Mouse (Mus musculus): ENCODE data around the gene Daam2. TPM values are rescaled to one million over a fixed set of nuclear protein-coding genes. Genes with fewer than 3 reads are reported as not detected.

The Daam2 gene
- polyA plus RNA-seq (2012; rRNA removed): 13.2 and 13.5 TPM in 2 replicates

DNA sequence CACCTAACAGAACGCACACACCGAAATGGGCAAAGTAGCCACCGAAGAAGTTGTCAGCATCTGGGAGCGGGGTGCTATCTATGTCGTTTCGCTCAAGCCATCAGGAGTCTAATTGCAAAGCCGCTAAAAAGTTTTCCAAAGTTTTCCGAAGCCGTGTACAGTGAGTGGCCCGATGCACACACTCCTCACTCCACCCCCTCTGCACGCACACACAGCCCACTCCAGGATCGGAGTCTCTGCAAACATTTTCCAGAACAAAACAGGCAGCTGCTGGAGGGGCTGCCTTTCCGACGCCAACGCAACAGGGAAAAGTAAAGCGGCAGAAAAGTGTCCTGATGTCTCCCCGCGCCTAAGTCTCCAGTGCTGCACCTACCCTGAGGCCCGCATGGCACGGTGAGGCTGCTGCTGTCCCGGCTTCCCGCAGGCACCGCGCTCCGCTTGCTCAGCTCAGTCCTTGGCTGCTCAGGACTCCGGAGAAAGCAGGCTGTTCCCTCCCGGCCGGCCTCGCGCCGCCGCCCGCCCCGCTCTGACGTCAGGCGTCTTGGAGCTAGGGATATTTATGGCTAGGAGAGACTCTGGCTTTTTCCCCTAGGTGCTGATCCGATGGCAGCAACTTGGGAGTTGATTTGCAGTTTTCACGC lies at the start of gene Daam2:
Gene Daam2 (minus strand): TSS at position 514 of the 641 bp plus-strand sequence.
- DNase-seq: peak; percentile 86
- peak within 1 kb of the TSS; percentile 47 for H3K27ac ChIP-seq (ENCODE audit: insufficient read depth, low read depth, low read length)
- H3K27me3 ChIP-seq (replicated peaks; ENCODE audit: control insufficient read depth, insufficient read depth, low read length): no peaks in the 10 kb centered on the region
- no peaks in the 10 kb centered on the region for H3K36me3 ChIP-seq (ENCODE audit: control insufficient read depth, insufficient read depth, low read length)
- peak within 1 kb of the TSS; percentile 64 for H3K4me3 ChIP-seq (ENCODE audit: insufficient read depth, low read depth, low read length)
- WGBS: 2% methylated on average over 38 of the region's 38 CpGs
- peaks cover 3% of the 10 kb centered on the region; the same call in 1 of the 2 replicates for H3K4me1 ChIP-seq (ENCODE audit: control insufficient read depth, insufficient read depth, low read length)
- TF ChIP-seq POLR2A (IDR thresholded peaks at IDR 0.05; ENCODE audit: low read depth, low read length): peak; percentile 15
- no peak for TF ChIP-seq CTCF (conservative IDR thresholded peaks at IDR 0.05; ENCODE audit: insufficient read depth, insufficient read length, low read depth, low read length)

DNA sequence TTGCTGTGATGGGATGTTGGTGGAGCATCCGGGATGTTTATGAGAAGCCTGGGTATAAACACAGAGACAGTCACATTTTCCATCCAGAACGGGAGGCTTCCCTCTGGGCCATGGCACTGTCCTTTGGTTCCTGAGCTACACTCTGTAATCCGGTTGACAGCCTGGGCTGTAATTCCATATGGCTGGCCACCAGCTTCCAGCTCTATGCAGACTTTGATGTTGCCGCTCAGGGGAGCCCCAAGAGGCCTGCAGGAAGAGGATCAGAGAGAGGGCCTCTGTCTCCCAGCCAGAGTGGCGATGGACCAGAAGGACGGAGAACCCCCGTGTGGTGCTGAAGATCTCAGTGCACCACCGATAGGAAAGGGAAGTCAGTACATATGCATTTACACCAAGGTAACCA lies 46.2 kb upstream of the Daam2 start:
- H3K36me3 ChIP-seq (ENCODE audit: control insufficient read depth, insufficient read depth, low read length): no peaks in the 10 kb centered on the region
- WGBS: 46% methylated on average over 8 of the region's 8 CpGs
- TF ChIP-seq CTCF (conservative IDR thresholded peaks at IDR 0.05; ENCODE audit: insufficient read depth, insufficient read length, low read depth, low read length): no peak
- TF ChIP-seq POLR2A (IDR thresholded peaks at IDR 0.05; ENCODE audit: low read depth, low read length): no peak

DNA sequence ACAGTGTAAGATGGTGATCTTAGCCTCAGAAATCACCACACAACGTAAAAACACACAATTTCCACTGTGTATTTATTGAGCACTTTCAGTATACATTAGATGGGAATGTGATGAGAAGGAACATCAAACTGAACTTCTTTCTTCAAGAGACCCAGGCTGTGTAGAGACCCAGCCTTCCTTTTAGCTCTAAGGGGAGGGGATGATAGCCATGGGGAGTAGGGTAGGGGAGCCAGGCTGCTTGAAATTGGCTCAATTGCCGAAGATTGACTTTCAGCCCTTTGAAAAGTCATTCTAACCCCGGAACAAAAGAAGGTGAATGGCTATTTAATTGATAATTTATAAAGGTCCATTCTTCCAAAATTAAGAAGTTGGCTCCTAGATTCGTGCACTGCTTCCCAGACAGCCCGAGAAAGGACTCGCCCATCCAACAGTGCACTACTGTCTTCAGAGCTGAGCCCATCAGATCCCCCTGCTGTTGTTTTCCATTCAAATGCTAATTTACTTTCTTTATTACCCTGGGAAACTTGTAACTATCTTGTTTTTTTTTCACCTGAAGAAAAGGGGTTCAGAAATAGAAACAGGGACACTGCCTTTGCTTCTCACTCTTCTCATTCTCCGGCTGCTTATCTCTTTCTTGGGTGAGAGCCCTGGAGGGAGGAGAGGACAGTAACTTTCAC lies 43.3 kb upstream of the Daam2 start:
- no peaks in the 10 kb centered on the region for H3K36me3 ChIP-seq (ENCODE audit: control insufficient read depth, insufficient read depth, low read length)
- no peaks in the 10 kb centered on the region for H3K4me1 ChIP-seq (ENCODE audit: control insufficient read depth, insufficient read depth, low read length)
- H3K27me3 ChIP-seq (replicated peaks; ENCODE audit: control insufficient read depth, insufficient read depth, low read length): no peaks in the 10 kb centered on the region
- H3K27ac ChIP-seq (ENCODE audit: insufficient read depth, low read depth, low read length): no peak overlapping the region
- H3K4me3 ChIP-seq (ENCODE audit: insufficient read depth, low read depth, low read length): no peak overlapping the region
- 56% methylated on average over 7 of the region's 7 CpGs for WGBS
- DNase-seq: no peak
- TF ChIP-seq POLR2A (IDR thresholded peaks at IDR 0.05; ENCODE audit: low read depth, low read length) (no peak), CTCF (conservative IDR thresholded peaks at IDR 0.05; ENCODE audit: insufficient read depth, insufficient read length, low read depth, low read length) (no peak)

More for the DNA sequence above, 46.2 kb upstream of the Daam2 start:
- Histone ChIP-seq H3K27ac (ENCODE audit: insufficient read depth, low read depth, low read length) (no peak overlapping the region), H3K4me1 (ENCODE audit: control insufficient read depth, insufficient read depth, low read length) (no peaks in the 10 kb centered on the region), H3K27me3 (replicated peaks; ENCODE audit: control insufficient read depth, insufficient read depth, low read length) (no peaks in the 10 kb centered on the region), H3K4me3 (ENCODE audit: insufficient read depth, low read depth, low read length) (no peak overlapping the region)
- no peak for DNase-seq

DNA sequence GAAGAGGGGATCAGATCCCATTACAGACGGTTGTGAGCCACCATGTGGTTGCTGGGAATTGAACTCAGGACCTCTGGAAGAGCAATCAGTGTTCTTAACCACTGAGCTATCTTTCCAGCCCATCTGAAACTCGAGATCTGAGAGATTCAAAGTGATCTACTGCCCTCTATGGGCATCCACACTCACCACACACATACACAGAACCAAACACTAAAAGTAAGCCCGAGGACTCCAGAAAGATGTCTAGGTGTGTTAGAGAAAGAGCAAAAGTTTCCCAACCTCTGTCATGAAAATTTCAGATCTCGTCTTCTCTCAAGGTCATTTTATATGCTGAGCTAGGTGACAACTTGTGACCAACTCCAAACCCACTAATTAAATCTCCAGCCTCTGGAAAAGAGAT lies 41.3 kb upstream of the Daam2 start:
- 73% methylated on average over 4 of the region's 4 CpGs for WGBS
- Histone ChIP-seq H3K4me1 (ENCODE audit: control insufficient read depth, insufficient read depth, low read length) (no peaks in the 10 kb centered on the region), H3K27ac (ENCODE audit: insufficient read depth, low read depth, low read length) (no peak overlapping the region), H3K27me3 (replicated peaks; ENCODE audit: control insufficient read depth, insufficient read depth, low read length) (no peaks in the 10 kb centered on the region), H3K36me3 (ENCODE audit: control insufficient read depth, insufficient read depth, low read length) (no peaks in the 10 kb centered on the region), H3K4me3 (ENCODE audit: insufficient read depth, low read depth, low read length) (no peak overlapping the region)
- DNase-seq: no peak
- TF ChIP-seq POLR2A (IDR thresholded peaks at IDR 0.05; ENCODE audit: low read depth, low read length) (no peak), CTCF (conservative IDR thresholded peaks at IDR 0.05; ENCODE audit: insufficient read depth, insufficient read length, low read depth, low read length) (no peak)

DNA sequence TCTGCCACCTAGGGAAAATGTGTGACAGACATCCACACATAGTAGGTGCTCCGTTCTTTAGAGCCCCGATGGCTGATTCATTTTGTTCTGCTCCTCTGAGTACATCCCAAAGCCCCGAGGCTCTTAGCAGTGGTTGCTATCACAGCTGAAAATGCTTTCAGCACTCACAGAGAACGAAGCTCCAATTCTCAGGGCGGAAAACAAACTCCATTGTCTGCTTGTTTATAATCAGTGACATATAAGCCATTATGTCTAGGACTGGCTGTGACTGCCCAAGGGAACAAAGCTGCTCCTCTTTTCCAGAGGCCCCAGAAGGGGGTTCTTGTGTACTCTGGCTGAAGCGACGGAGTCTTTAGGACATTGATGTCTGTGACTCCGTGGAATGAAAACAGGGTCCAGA lies 25.9 kb upstream of the Daam2 start:
- Histone ChIP-seq H3K36me3 (ENCODE audit: control insufficient read depth, insufficient read depth, low read length) (no peaks in the 10 kb centered on the region), H3K27me3 (replicated peaks; ENCODE audit: control insufficient read depth, insufficient read depth, low read length) (no peaks in the 10 kb centered on the region), H3K4me3 (ENCODE audit: insufficient read depth, low read depth, low read length) (no peak overlapping the region), H3K27ac (ENCODE audit: insufficient read depth, low read depth, low read length) (no peak overlapping the region), H3K4me1 (ENCODE audit: control insufficient read depth, insufficient read depth, low read length) (no peaks in the 10 kb centered on the region)
- no peak for DNase-seq
- TF ChIP-seq CTCF (conservative IDR thresholded peaks at IDR 0.05; ENCODE audit: insufficient read depth, insufficient read length, low read depth, low read length) (no peak), POLR2A (IDR thresholded peaks at IDR 0.05; ENCODE audit: low read depth, low read length) (no peak)
- whole genome bisulfite sequencing: 59% methylated on average over 8 of the region's 8 CpGs

DNA sequence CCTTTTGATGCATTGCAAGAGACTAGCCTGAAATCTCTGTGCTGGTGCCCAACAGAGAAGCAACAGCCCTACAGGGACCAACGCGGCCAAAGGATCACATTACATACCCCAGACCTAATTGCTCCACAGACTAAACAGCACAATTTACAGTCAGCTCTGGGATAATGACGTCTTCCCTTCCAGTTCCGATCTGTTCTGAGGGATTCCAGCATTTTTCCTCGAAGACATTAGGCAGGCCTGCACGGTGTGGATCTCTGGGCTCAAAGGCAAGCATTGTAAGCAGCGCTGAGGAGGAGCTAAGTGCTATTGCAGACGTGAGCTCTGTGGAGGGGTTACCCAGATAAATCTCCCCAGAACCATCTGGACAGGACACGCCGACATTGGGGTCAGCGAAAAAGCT lies 18.3 kb upstream of the Daam2 start:
- no peaks in the 10 kb centered on the region for H3K36me3 ChIP-seq (ENCODE audit: control insufficient read depth, insufficient read depth, low read length)
- no peaks in the 10 kb centered on the region for H3K4me1 ChIP-seq (ENCODE audit: control insufficient read depth, insufficient read depth, low read length)
- no peak for DNase-seq
- no peak overlapping the region for H3K4me3 ChIP-seq (ENCODE audit: insufficient read depth, low read depth, low read length)
- 27% methylated on average over 11 of the region's 11 CpGs for WGBS
- no peaks in the 10 kb centered on the region for H3K27me3 ChIP-seq (replicated peaks; ENCODE audit: control insufficient read depth, insufficient read depth, low read length)
- TF ChIP-seq POLR2A (IDR thresholded peaks at IDR 0.05; ENCODE audit: low read depth, low read length): no peak
- TF ChIP-seq CTCF (conservative IDR thresholded peaks at IDR 0.05; ENCODE audit: insufficient read depth, insufficient read length, low read depth, low read length): no peak
- H3K27ac ChIP-seq (ENCODE audit: insufficient read depth, low read depth, low read length): no peak overlapping the region

DNA sequence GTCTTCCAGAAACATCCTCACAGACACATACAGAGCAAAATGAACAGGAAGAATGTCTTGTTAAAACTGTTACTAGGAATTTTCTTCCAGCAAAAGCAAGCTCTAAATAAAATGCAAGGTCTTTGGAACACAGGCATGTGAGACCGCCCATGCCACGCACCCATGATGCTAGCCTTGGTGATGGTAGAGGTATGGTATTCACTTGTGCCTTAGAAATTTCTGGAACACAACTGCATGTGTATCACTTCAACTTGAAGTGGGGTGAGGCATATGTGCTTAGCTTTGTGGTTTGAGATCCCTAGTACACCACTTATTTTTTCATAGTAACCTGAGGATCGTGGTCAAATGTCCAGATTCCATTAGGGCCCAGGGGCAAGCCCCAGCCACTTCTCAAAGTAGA lies 13.2 kb upstream of the Daam2 start:
- DNase-seq: no peak
- Histone ChIP-seq H3K4me3 (ENCODE audit: insufficient read depth, low read depth, low read length) (no peak overlapping the region), H3K27me3 (replicated peaks; ENCODE audit: control insufficient read depth, insufficient read depth, low read length) (no peaks in the 10 kb centered on the region), H3K27ac (ENCODE audit: insufficient read depth, low read depth, low read length) (no peak overlapping the region), H3K36me3 (ENCODE audit: control insufficient read depth, insufficient read depth, low read length) (no peaks in the 10 kb centered on the region), H3K4me1 (ENCODE audit: control insufficient read depth, insufficient read depth, low read length) (no peaks in the 10 kb centered on the region)
- WGBS: 94% methylated on average over 3 of the region's 3 CpGs
- TF ChIP-seq POLR2A (IDR thresholded peaks at IDR 0.05; ENCODE audit: low read depth, low read length): no peak
- TF ChIP-seq CTCF (conservative IDR thresholded peaks at IDR 0.05; ENCODE audit: insufficient read depth, insufficient read length, low read depth, low read length): no peak
